Mouse (Mus musculus): Measurements from ENCODE around the gene Elf4.

Elf4 gene

GRCm38 (mm10) chrX:48462754-48463507, at the start of gene Elf4:
Gene Elf4, minus strand, starts transcription at chrX:48463132.
- DNase-seq (ENCODE audit: low read depth) = no peak

- DNase-seq (ENCODE audit: low read depth) = no peak
Measured at GRCm38 (mm10) chrX:48493763-48494162, 30.8 kb upstream of the Elf4 start.

DNA sequence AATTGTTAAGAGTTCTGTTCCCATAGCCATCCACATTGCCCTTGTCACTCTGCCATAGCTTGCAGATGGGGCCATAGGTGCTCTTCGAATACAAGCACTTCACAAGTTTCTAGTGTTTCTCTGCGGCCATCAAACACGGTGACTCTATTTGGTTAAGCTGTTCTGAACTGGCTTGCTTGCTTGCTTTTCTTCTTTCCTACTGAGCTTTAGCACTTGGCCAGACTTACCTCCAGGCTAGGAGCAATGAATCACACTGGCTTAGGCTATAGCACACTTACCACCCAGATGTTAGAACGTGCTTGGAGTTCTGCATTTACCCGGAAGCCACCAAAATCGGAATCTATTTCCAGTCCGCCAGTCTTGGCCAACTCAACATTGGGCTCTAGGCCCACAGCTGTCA, 18.8 kb upstream of the Elf4 start:
- DNase-seq (ENCODE audit: low read depth) = no peak

- no peak for DNase-seq (ENCODE audit: low read depth)
Measured at GRCm38 (mm10) chrX:48481095-48481494, 18.2 kb upstream of the Elf4 start.

- no peak for DNase-seq (ENCODE audit: low read depth)
Measured at GRCm38 (mm10) chrX:48467355-48467946, 4.5 kb upstream of the Elf4 start.

DNA sequence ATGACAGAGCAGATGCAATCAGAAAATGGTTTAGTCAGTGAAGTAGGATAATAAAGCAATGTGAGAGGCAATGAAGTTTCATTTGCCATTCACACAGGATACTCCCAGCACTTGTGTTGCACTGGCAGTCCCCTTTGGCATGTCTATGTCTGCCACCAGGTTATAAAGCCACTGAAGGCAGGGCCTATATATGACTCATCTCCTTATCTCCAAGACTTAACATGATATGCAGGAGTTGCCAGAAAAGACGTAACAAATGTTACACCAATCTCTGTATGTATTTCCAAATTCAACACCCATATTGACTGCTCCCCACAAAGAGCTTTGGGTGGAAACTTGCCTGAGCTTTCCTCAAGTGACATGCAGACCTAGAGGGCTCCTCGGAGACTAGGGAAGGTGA, 3.2 kb upstream of the Elf4 start:
- DNase-seq (ENCODE audit: low read depth) = no peak

- no peak for DNase-seq (ENCODE audit: low read depth)
Measured at GRCm38 (mm10) chrX:48464436-48464835, 1.5 kb upstream of the Elf4 start.

GRCm38 (mm10) chrX:48463636-48464035, 704 bp upstream of the Elf4 start:
- no peak for DNase-seq (ENCODE audit: low read depth)

DNA sequence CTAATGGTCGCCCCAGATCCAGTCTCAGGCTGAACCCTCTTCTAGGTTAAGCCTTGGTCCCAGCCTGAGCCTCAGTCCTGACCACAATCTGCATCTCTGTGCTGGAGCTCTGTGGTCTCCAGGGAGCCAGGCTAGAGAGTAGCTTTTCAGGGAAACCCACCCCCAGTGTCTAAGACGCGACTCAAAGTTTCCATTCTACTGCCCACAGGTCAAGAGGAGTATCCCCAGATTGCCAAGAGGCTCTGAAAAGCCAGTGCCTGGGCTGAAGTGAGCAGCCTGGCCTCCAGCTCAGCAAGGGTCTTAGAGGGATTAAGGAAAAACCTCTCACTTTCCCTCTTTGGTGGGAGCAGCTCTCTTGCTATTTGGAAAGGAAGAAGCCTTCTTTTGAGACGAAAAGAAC, 635 bp downstream of the Elf4 start:
- DNase-seq (ENCODE audit: low read depth) = no peak

- DNase-seq (ENCODE audit: low read depth) = no peak
Measured at GRCm38 (mm10) chrX:48461006-48461405, 1.9 kb downstream of the Elf4 start.

GRCm38 (mm10) chrX:48460496-48460895, 2.4 kb downstream of the Elf4 start:
- no peak for DNase-seq (ENCODE audit: low read depth)

GRCm38 (mm10) chrX:48456956-48457355, 6.0 kb downstream of the Elf4 start:
- no peak for DNase-seq (ENCODE audit: low read depth)

DNA sequence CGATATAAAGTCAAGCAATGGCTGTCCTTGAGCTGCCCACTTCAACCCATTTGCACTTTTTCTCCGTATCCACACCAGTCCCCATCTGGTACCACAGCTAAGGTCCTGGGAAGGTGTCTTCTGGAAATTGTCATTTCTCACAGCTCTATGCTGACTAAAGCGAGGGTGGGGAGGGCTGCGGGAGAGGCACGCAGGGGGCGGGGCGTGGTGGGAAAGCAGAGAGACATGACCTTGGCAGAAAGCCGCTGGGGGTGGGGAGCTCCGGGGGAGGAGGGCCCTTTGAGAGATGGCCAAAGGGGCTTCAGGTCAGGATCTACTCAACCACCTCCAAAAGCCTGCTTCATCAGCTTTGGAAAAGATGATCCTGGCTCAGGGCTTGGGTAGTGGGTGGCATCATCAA, 7.9 kb downstream of the Elf4 start:
- no peak for DNase-seq (ENCODE audit: low read depth)

DNA sequence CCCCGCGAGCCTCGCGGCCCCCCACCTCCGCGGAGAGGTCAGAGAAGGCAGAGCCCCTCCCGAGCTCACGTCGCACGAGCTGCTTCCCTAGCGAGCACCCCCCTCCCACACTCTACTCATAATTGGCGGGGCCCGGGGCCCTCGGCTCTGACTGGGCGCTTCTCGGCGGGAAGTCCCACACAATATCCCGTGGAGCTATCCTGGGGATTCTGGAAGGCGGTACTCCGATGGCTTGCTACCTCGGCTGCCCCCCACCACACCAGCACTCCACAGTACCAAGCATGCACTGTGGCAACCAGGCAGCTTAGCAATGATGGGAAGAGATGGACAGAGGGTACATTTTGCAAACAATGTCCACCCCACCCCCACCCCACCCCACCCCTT, 8.4 kb downstream of the Elf4 start:
- DNase-seq (ENCODE audit: low read depth) = no peak

GRCm38 (mm10) chrX:48453736-48454494, 9.0 kb downstream of the Elf4 start:
- DNase-seq (ENCODE audit: low read depth) = no peak

GRCm38 (mm10) chrX:48452931-48453673, 9.8 kb downstream of the Elf4 start:
- DNase-seq (ENCODE audit: low read depth) = no peak

DNA sequence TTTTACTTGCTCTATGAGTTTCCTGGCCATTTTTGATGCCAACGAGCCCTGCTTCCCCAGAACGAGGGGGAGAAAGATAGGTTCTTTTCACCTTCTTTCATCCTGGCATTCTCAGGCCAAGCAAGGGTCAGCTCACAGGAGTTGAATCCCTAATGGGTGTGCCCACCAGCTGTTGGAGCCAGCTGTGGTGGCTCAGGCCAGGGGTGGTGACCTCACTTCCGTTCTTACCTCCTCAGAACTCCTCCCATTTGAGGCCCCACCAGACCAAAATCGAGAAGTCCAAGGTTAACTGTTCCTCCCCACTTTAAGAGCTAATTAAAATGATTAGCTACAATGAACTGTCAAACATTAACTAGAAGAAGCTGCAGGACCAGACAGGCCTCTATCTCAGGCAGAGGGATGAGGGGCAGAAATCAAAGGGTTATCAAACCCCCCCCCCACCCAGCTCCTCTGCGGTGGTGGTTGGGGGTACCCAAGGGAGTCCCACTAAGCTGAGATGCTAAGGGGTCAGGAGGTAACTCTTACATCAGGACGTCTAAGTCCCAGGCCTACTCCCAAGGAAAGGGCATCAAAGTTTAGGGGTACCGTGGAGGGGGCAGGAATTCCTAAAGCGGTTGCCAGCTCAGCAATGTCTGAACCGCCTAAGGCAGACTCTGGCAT, 10.6 kb downstream of the Elf4 start:
- DNase-seq (ENCODE audit: low read depth) = no peak

DNA sequence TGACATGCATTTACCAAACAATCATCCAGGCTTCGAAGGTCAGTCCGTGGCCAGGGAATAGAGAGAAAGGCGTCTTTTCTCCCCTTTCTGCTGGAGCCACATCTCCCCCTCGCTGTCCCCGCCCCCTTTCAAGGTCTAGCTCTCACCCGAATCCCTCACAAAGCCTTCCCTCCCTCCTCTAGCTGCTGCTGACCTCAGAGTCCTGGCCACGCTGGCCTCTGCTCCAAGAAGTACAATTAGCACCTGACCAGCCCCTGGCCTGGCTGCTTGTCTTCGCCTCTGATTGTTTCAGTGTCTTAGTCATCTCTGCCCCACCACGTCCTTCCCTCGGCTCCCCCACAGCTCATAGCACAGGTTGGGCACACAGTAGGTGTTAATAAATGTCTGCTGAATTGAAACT, 13.3 kb downstream of the Elf4 start:
- DNase-seq (ENCODE audit: low read depth) = no peak

- DNase-seq (ENCODE audit: low read depth) = no peak
Measured at GRCm38 (mm10) chrX:48444677-48445076, 18.3 kb downstream of the Elf4 start.

DNA sequence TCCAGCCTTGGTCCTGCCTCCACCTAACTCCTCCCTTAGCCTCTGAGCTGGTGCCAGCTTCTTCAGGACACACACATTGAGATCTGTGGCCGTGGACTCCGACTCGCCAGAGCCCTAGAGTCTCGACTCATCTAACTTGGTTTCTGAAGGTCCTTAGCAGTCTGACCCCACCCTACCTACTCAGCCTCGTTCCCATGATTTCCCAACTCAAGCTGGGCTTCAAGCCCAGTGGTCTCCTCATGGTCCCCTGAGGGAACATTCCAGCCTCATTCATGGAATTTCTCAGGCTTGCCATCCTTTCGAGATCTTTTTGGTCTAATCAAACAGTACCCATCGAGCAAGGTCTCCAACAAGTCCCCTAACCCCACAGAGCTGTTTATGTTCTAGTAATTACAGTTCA, 21.0 kb downstream of the Elf4 start:
- DNase-seq (ENCODE audit: low read depth) = no peak

DNA sequence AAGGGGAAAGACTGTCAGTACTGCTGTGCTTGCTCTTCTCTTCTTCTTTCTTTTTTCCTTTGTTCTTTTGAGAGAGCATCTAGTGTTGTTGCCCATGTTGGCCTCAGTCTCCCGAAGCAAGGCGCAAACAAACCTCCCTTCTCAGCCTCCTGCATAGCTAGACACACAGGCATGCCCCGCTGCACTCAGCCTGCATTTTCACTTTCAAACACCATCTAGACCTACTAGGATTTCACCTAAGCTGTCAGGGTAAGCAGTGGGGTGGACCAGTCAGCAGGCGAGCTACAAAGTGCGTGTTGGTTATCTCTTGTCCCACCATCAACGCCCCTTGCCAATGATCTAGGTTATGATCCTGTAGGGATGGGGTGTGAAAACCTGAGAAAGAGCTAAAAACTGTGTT, 21.4 kb downstream of the Elf4 start:
- DNase-seq (ENCODE audit: low read depth) = no peak

GRCm38 (mm10) chrX:48439036-48439435, 23.9 kb downstream of the Elf4 start:
- no peak for DNase-seq (ENCODE audit: low read depth)

Data from fibroblast of lung, adult 2 months (primary cell).